Mouse (Mus musculus): ENCODE measurements around the gene Sh3rf1.

The Sh3rf1 gene

DNA sequence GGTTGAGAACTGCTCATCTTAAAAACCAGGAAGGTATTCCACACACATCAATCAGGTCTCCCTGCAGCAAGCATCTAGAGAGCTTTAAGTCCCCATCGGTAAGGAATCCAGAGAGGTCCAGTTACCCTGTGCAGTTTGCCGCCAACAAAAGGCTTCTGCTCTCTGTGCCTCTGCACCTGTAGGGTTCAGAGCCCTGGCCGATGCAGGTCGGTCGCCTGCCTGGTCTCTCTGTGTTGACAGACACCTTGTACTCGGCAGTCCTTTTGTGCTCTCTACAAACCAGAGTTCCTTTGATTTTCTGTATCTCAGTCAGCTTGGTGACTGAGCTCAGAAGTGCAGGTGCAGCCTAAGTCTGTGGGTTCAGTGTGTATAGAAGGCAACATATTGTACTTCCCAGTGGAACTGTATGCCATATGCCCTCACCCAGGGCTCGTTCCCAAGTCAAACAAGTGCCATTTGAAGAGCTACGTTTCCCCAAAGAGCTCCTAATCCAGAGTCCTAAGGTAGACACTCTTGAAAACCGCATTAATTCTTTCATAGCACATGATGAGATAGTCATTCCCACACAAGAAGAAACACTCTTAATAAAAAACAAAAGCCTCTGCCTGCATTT is 138.7 kb downstream of the Sh3rf1 start:
- in situ Hi-C loops (cut with MboI, MseI): no loop called here

DNA sequence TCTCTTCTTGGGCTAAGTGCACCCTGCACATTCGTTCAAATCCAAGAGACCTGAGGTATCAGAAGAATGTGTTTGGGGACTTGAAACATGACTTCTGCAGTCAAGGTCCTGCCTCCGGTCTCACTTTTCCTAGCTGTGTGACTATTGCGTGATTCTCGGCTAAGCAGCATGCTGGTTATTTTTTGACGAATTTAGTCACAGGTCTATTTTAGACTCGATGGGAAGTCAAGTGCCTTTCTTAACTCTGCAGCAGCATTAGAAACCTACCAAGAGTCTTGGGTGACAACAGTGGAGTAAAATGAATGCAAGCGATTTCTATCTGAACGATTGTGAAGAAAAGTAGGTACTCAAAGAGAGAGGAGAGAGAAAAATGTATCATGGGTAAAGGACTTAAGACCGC is 149.6 kb downstream of the Sh3rf1 start:
- in situ Hi-C loops (cut with MboI, MseI): no loop called here

DNA sequence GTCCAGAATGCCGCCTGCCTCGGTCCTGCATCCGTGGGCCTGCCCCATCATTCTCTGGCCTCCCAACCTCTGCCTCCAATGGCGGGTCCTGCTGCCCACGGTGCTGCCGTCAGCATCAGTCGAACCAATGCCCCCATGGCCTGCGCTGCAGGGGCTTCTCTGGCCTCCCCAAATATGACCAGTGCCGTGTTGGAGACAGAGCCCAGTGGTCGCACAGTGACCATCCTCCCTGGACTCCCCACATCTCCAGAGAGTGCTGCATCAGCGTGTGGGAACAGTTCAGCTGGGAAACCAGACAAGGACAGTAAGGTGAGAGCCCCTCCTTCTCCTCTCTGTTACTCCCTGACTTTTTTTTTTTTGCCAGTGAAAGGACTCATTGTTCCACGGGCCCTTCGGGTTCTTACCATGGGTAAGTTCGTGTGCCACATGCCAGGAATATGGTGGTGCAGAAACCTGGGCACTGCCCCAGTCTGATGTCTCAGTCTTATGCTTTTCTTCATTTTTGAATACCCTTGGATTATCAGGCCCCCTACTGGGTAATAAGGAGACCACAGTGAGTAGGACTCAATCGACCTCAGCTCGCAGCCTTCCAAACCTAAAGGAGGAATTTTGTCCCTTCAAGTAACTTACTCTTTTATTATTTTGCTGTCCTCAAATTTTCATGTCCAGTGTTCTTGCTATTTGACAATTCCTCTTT is 150.5 kb downstream of the Sh3rf1 start:
- in situ Hi-C loops (cut with MboI, MseI): no loop called here

DNA sequence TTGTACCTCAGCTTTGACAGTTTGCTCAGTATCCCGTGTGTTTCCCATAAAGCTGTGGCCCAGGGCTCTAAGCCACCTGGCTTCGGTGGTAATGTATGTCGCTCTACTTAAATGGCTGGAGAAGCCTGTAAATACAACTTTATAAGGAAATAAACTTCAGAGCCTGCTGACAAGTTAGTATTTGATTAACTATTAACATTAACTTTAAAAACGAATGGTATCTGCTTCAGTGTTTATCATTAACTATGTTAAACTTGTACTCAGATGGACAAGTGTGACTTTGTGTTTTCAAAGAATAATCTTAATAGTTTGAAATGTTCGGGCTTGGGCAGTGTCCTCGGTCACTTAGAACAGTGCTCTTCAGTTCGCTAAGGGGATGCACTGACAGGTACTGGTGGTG is 151.5 kb downstream of the Sh3rf1 start:
- in situ Hi-C loops (cut with MboI, MseI): no loop called here

DNA sequence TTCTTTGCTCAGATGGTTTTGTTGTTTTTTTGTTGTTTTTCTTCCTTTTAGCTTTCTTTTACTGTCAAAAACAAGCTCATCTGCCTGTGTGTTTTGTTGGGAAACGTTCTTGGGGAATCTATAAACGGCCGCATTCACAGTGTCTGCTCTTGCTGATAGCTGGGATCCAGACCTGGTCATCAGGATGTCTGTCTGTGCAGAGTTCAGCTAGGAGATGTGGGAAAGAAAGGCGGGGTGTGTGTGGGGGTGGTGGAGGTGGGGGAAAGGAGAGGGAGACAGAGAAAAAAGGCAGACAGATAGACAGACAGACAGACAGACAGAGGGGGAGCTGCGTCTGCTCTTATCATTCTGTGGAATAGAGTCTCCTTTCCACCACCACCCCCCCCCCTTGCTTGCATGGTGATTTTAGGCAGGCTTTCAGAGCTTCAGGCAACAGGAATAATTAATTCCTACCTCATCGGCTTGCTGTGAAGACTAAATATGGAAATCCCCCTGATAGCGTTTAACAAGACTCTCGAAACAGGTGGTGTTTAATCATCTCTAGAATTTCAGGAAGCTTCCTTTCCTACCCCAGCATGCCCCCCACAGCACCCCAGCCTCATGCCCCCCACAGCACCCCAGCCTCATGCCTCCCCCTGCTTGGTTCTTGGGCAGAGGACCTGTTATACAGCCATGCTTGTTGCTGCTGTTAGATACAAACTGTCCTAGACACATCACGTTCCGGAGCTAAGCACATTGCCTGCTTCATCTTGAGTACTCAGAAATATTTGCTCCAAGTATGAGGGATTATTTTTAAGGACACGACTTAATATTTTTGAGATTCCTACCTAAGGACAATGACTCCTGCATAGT is 155.4 kb downstream of the Sh3rf1 start:
- in situ Hi-C loops (cut with MboI, MseI): no loop called here

DNA sequence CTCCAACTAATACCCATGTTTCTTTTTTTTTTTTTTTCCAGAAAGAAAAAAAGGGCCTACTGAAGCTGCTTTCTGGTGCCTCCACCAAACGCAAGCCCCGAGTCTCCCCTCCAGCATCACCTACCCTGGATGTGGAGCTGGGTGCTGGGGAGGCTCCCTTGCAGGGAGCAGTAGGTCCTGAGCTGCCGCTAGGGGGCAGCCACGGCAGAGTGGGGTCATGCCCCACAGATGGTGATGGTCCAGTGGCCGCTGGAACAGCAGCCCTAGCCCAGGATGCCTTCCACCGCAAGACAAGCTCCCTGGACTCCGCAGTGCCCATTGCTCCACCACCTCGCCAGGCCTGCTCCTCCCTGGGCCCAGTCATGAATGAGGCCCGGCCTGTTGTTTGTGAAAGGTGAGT is 160.9 kb downstream of the Sh3rf1 start:
- in situ Hi-C loops (cut with MboI, MseI): loop anchor here (10.0 kb wide), 1 partner anchor 130 kb away; no protein-coding TSS in a partner anchor

DNA sequence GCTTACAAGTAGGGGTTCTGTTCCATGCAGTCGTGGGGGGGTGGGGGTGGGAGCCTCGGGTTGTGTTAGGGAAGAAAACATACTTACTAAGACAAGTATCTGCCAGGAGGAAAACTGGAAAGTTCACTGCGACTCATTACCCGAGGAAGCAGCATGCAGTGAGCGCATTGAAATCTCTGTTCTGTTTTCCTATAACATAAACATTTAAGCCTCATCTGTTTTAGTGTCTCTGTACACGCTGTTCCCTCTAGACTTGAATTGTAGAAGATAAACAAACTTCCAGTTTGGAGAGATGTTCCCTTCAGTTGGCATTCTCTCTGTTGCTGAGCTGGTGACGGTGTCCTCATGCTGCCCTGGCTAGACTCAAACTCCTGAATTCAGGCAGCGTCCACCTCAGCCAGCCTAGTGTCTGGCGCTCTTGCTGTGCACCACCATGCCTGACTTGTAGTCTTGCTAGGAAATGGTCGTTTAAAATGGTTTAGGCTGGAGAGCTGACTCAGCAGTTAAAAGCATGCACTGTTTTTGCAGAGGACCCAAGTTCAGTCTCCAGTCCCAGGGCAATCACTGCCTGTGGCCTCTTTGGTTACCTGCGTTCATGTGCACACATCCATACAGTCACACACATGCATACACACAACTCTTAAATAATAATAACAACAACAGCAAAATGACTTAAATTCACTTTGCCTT is 162.0 kb downstream of the Sh3rf1 start:
- in situ Hi-C loops (cut with MboI, MseI): loop anchor here (10.0 kb wide), 1 partner anchor 129 kb away; no protein-coding TSS in a partner anchor

DNA sequence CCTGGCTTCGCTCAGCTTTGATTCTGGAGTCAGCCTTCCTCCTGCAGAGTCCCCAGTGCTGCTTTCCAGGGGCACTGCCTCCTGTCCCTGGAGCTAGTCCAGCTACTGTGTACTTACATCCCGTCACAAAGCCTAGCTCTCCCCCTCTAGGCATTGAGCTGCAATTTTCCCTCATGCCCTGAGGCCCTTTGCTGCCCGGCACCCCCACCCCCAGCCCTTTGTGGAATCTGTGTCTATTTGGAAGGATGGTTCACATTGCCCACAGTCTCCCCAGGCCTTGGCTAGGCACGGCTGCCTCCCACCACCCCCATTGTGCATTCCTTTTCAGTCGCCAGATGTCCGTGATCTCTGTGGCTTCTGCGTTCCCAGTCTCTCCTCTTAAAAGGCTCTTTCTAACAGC is 163.0 kb downstream of the Sh3rf1 start:
- in situ Hi-C loops (cut with MboI, MseI): loop anchor here (10.0 kb wide), 1 partner anchor 128 kb away; no protein-coding TSS in a partner anchor

DNA sequence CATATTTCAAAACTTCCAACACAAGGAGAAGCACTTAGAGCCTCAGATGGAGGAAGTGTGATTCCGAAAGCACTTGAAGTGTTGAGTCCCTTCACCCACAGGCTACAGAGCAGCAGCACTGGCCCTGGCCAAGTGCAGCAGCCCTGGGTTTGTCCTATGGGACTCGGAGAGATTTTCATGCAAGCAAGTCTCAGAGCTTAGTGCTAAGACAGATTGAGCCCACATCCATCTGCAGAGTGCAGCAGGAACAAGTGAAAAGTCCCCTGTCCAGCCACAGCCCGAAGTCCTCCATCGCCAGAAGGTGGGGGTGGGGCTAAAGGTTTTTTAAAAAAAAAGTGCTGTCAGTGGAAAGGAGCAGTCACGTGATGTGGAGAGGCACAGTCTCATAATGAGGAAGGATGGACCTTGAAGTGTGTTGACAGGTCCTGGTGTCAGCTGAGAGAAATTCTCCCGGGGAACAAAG is 163.9 kb downstream of the Sh3rf1 start:
- in situ Hi-C loops (cut with MboI, MseI): loop anchor here (10.0 kb wide), 1 partner anchor 127 kb away; no protein-coding TSS in a partner anchor

DNA sequence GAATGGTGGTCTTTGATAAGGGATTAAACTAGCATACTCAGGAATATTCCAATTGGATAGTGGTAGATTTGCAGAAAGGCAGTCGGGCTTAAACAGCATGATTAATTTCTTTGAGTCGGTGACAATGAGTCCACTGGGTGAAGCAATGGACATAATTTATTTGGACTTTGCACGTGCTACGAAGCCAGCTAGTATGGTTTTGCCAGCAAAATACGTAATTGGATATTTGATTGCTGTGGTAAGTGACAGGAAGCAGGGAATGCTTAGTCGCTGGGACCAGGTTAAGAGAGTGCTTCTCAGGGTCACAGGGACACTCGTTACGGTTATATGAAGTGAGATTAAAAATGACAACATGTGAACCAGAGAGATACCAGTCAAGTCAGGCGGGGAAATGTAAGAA is 164.7 kb downstream of the Sh3rf1 start:
- in situ Hi-C loops (cut with MboI, MseI): loop anchor here (10.0 kb wide), 1 partner anchor 126 kb away; no protein-coding TSS in a partner anchor

DNA sequence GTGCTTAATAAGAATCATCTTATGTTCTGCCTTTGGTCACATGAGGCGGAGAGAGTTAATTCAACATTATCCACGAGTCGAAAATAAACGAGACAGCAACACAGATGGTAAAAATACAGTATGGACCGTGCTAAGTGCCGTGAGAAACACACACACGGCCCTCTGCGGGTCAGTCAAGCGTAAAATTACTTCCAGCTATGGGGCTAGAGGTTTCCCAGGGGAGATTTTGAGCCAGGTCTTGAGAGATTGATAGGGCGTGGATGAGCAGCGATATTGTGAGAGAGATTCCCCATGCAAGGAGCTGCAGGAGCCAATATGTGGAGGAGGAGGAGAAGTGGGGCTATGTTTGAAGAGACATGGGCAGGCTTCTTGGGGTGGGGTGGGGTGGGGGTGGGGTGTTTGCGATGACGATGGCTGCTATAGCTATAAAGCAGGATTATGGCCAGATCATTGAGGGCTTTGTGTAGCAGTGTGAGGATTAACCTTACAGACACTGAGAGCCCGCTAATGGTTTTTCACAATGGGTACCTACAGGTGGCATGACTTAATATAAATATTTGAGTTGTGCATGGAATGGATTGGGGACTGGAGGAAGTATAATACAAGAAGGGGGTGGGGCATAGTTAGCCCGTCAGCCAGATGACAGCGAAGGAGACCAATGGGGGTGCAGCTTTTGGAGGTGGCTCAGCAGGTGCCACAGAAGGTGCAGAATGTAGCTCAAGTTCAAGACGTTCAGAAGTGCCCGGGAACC is 166.8 kb downstream of the Sh3rf1 start:
- in situ Hi-C loops (cut with MboI, MseI): no loop called here

DNA sequence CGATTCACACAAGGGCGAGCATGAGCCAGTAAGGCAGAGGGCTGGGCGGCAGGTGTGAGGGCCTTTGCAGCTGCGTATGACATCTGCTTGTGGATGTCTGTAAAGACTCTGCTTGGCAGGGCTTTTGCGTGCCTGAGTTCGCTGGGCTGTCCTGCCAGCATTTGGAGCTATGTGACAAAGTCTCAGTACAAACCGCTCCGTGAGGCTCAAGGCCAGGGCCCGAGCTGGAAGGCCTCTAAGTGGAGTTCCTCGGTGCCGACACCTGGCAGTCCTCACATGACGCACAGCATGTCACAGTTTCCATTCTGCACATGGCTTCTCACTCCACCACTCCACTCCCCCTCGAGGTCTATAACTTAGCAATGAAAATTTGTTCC is 167.4 kb downstream of the Sh3rf1 start:
- in situ Hi-C loops (cut with MboI, MseI): no loop called here

DNA sequence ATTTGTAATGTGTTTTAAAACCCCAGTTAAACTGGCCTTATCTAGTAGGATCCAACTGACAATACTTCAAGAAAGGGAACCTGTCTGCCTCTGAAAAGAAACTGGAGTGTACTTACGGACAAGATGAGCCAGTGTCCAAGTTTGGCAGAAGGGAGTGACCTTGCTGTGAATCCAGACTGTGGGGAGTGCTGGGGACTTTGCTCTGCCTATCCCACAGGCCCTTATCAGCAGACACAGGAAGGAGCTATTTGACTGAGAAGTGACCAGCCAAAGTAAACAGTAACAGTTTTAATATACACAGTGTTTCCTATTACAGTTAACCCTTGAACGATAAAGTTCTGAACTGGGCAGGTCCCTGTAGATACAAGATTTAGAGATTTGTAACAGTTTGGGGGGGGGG is 173.5 kb downstream of the Sh3rf1 start:
- in situ Hi-C loops (cut with MboI, MseI): no loop called here

DNA sequence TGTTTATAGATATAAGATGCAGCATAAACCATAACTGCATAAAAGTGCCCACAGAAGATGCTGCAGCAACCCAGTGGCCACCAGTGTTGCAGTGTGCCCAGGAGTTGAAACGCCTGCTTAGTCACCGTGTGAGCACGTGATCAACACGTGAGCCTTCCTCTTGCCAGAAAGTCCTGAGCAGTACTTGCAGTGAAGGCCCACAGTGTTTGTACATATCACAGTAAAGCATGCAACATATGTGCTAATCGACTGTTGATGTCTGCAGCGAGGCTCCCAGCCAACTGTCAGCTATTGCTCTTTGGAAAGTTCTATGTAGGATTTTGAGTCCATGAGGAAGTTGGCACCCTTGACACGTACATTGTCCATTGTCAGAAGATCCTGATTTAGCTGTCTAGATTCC is 174.1 kb downstream of the Sh3rf1 start:
- in situ Hi-C loops (cut with MboI, MseI): no loop called here

DNA sequence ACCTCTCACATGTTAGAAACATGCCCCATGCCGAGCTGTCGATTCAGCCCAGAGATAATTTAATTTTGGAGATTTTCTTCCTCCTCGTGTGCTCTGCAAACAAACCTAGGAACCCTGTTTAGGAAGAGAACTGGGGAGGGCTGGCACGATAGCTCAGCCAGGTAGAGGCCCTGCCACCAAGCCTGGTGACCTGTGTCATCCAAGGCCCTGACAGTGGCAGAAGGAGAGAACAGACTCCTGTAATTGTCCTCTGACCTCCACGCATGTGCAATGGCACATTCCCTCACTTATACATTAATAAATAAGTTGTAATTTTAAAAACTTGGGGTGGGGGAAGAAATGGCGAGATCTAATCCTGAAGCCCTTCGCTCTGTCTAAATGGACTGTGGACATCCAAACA is 179.2 kb downstream of the Sh3rf1 start:
- in situ Hi-C loops (cut with MboI, MseI): no loop called here

DNA sequence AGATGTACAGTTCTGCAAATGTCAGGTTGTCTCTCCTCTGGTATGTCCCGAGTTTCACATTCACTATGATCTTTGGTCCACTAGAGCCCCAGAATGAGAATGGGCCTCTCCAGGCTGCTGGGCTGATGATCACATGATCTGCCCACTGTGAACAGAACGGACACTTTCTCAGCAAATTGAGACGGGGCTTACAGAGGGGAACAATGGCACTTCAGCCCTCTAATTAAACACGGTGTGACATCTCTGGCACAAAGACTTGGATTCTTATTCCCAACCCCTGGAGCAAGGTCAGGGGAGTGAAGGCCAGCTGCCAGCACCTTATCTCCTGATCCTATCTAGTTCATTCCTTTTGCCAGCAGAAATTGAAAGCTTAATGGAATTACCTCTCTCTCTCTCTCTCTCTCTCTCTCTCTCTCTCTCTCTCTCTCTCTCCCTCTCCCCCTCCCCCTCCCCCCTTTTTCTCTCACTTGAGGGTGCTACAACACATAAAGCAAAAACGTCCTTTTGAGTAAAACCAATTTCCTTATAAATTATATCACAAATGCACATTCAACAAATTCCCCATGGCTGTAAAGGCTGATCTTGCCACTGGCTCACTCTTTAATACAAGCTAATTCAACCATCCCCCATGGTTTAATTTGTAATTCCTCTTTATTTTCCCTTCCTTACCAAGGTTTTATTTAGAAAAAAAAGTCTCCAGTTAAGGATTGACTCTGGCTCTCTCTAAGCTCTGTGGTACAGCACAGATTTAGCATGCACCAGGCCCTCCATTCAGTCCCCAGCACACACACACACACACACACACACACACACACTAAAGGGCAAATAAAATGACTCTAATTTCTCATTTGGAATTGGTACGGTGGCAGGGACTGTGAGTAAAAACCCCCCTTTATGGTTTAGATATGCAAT is 179.8 kb downstream of the Sh3rf1 start:
- in situ Hi-C loops (cut with MboI, MseI): no loop called here

DNA sequence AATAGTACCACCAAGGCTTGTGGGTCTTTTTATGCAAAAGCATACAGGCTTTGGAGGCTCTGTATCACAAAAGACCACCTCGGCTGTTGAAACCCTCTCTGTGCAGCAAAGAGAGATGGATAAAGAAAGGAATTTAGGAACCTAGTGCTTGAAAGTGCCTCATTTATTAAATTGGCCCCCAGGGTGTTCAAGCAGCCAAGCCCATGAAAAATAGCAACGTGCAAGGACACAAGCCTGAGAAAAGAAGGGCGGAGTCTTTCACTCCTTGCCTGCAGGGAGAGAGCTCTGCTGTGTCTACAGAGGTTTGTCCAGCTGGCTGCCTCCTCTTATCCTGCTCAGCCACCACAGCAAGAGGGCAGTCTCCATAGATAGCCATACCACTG is 180.5 kb downstream of the Sh3rf1 start:
- in situ Hi-C loops (cut with MboI, MseI): no loop called here

DNA sequence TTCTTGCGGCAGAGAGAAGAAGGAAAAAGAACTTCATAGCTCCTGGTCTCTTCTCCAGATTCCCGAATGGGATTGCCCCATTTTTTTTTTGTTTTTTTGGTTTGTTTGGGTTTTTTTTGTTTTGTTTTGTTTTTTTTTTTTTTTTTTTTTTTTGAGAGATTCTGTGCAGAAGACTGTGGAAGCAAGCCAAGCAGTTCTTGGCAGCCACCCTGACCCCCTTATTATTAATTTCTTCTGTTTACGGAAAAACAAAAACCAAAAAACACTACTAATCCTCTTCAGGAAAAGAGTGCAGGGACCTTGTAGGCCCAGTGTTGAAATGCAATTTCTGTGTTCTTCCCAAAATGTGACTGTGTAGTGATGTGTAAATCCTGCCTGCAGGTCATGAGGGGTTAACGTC is 185.4 kb downstream of the Sh3rf1 start:
- in situ Hi-C loops (cut with MboI, MseI): loop anchor here (5.0 kb wide), 1 partner anchor 77 kb away; no protein-coding TSS in a partner anchor

DNA sequence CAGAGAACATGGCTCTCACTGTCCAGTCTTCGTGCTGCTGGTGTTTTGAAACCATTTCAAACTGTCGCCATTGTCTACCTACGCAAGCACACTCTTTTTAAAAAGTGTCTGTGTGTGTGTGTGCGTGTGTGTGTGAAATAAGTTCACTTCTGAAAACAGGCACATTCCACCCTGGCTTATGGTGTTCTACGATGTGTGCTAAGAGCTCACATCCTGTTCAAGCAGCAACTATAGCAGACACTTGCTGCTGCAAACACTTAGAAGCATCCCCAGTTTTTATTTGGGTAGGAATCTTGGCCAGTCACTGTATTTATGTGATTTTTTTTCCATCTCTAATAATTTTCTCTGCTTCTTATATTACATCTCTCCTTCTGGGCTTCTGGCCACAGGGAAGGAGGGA is 186.0 kb downstream of the Sh3rf1 start:
- in situ Hi-C loops (cut with MboI, MseI): loop anchor here (5.0 kb wide), 1 partner anchor 77 kb away; no protein-coding TSS in a partner anchor

DNA sequence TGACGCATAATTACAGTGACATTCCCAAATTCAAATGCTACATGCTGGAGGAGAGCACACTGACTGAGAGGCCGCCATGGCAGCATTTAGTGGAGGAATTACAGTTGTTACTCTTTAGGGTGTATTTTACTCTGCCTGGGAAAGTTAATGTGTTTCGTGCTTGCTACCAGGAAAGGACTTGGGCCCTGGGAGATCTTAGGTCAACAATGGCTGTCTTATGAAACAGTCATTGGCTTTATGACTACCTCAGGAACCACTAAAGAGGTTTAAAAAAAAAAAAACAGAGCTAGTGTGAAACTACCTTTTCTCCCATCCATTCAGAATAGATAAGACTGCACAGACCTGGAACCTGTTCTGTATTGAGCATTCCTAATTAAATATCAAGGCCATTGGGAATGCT is 195.8 kb downstream of the Sh3rf1 start:
- in situ Hi-C loops (cut with MboI, MseI): no loop called here

All from T-helper 1 cell (primary cell).